Mouse (Mus musculus): ENCODE data around the gene Slc35f3.

GRCm38 (mm10) chr8:126309015-126309414 is 10.7 kb downstream of the Slc35f3 start:
- no peak for TF ChIP-seq CTCF (IDR thresholded peaks at IDR 0.05; ENCODE audit: low read depth)
- no peak for TF ChIP-seq EP300 (optimal IDR thresholded peaks at IDR 0.05)
